Mouse (Mus musculus): ENCODE results near the gene Krt2. TPM values are rescaled to one million over a fixed set of nuclear protein-coding genes. Genes with fewer than 3 reads are reported as not detected.

Krt2 gene
- polyA plus RNA-seq, 1 experiment from 2014 or later = not detected

- Histone ChIP-seq H3K27me3 (ENCODE audit: insufficient read depth, poor library complexity, severe bottlenecking) (no peaks in the 10 kb centered on the region), H3K4me1 (replicated peaks) (no peaks in the 10 kb centered on the region), H3K27ac (no peak overlapping the region), H3K36me3 (no peaks in the 10 kb centered on the region), H3K9me3 (no peaks in the 10 kb centered on the region), H3K4me3 (no peak overlapping the region)
- WGBS = 63% methylated on average over 5 of the region's 5 CpGs
- DNase-seq (ENCODE audit: low spot score) = no peak
Measured at GRCm38 (mm10) chr15:101834784-101835328, 16.9 kb upstream of the Krt2 start.

GRCm38 (mm10) chr15:101833131-101833530 lies 15.2 kb upstream of the Krt2 start:
- H3K9me3 ChIP-seq = no peaks in the 10 kb centered on the region
- DNase-seq (ENCODE audit: low spot score) = no peak
- H3K36me3 ChIP-seq = no peaks in the 10 kb centered on the region
- no peak overlapping the region for H3K27ac ChIP-seq
- no peak overlapping the region for H3K4me3 ChIP-seq
- H3K27me3 ChIP-seq (ENCODE audit: insufficient read depth, poor library complexity, severe bottlenecking) = no peaks in the 10 kb centered on the region
- H3K4me1 ChIP-seq (replicated peaks) = no peaks in the 10 kb centered on the region
- 53% methylated on average over 6 of the region's 6 CpGs for WGBS

GRCm38 (mm10) chr15:101829441-101829840 lies 11.5 kb upstream of the Krt2 start:
- no peaks in the 10 kb centered on the region for H3K9me3 ChIP-seq
- no peak for DNase-seq (ENCODE audit: low spot score)
- WGBS = 72% methylated on average over 5 of the region's 5 CpGs
- no peak overlapping the region for H3K27ac ChIP-seq
- H3K27me3 ChIP-seq (ENCODE audit: insufficient read depth, poor library complexity, severe bottlenecking) = no peaks in the 10 kb centered on the region
- H3K4me3 ChIP-seq = no peak overlapping the region
- no peaks in the 10 kb centered on the region for H3K36me3 ChIP-seq
- no peaks in the 10 kb centered on the region for H3K4me1 ChIP-seq (replicated peaks)

GRCm38 (mm10) chr15:101821786-101822185 lies 3.8 kb upstream of the Krt2 start:
- no peak overlapping the region for H3K27ac ChIP-seq
- H3K36me3 ChIP-seq = no peaks in the 10 kb centered on the region
- no peak overlapping the region for H3K4me3 ChIP-seq
- H3K9me3 ChIP-seq = no peaks in the 10 kb centered on the region
- WGBS = 47% methylated on average over 3 of the region's 3 CpGs
- H3K27me3 ChIP-seq (ENCODE audit: insufficient read depth, poor library complexity, severe bottlenecking) = no peaks in the 10 kb centered on the region
- H3K4me1 ChIP-seq (replicated peaks) = 0 out of 2 replicates have a peak, but pooled peaks cover 2% of the 10 kb centered on the region
- no peak for DNase-seq (ENCODE audit: low spot score)

GRCm38 (mm10) chr15:101803052-101803822 lies 14.7 kb downstream of the Krt2 start:
- Histone ChIP-seq H3K36me3 (no peaks in the 10 kb centered on the region), H3K27ac (no peak overlapping the region), H3K4me1 (replicated peaks) (peaks cover 4% of the 10 kb centered on the region; the same call in 1 of the 2 replicates), H3K9me3 (no peaks in the 10 kb centered on the region), H3K4me3 (no peak overlapping the region), H3K27me3 (ENCODE audit: insufficient read depth, poor library complexity, severe bottlenecking) (no peaks in the 10 kb centered on the region; the same call in 1 of the 2 replicates)
- WGBS = 82% methylated on average over 11 of the region's 11 CpGs
- DNase-seq (ENCODE audit: low spot score) = no peak

GRCm38 (mm10) chr15:101802296-101802835 lies 15.6 kb downstream of the Krt2 start, which contains the start of gene Krt73:
TSS of gene Krt73 (minus strand) at chr15:101802346.
- no peak for DNase-seq (ENCODE audit: low spot score)
- H3K27ac ChIP-seq = no peak within 1 kb of the TSS
- WGBS = 87% methylated on average over 6 of the region's 6 CpGs

GRCm38 (mm10) chr15:101790867-101791266 lies 27.1 kb downstream of the Krt2 start:
- H3K27ac ChIP-seq = no peak overlapping the region
- no peaks in the 10 kb centered on the region for H3K9me3 ChIP-seq
- H3K4me3 ChIP-seq = no peak overlapping the region
- H3K4me1 ChIP-seq (replicated peaks) = no peaks in the 10 kb centered on the region
- DNase-seq (ENCODE audit: low spot score) = no peak
- 31% methylated on average over 3 of the region's 3 CpGs for WGBS
- no peaks in the 10 kb centered on the region for H3K27me3 ChIP-seq (ENCODE audit: insufficient read depth, poor library complexity, severe bottlenecking)
- no peaks in the 10 kb centered on the region for H3K36me3 ChIP-seq

More at GRCm38 (mm10) chr15:101802296-101802835, 15.6 kb downstream of the Krt2 start, which contains the start of gene Krt73:
- Histone ChIP-seq H3K4me3 (no peak within 1 kb of the TSS), H3K36me3 (no peaks in the 10 kb centered on the region), H3K9me3 (no peaks in the 10 kb centered on the region), H3K27me3 (ENCODE audit: insufficient read depth, poor library complexity, severe bottlenecking) (no peaks in the 10 kb centered on the region; the same call in none of the 2 replicates), H3K4me1 (replicated peaks) (peaks cover 4% of the 10 kb centered on the region; the same call in 1 of the 2 replicates)

- H3K4me1 ChIP-seq (replicated peaks) = no peaks in the 10 kb centered on the region
- H3K27ac ChIP-seq = no peak within 1 kb of the TSS
- H3K9me3 ChIP-seq = no peaks in the 10 kb centered on the region
- no peak for DNase-seq (ENCODE audit: low spot score)
- no peaks in the 10 kb centered on the region for H3K36me3 ChIP-seq
- WGBS = 93% methylated on average over 18 of the region's 18 CpGs
- H3K4me3 ChIP-seq = no peak within 1 kb of the TSS
- no peaks in the 10 kb centered on the region for H3K27me3 ChIP-seq (ENCODE audit: insufficient read depth, poor library complexity, severe bottlenecking)
Measured at GRCm38 (mm10) chr15:101786360-101786759, 31.6 kb downstream of the Krt2 start, which contains the start of gene Krt72. TSS of gene Krt72 (minus strand) at chr15:101786460.

GRCm38 (mm10) chr15:101773420-101773819 lies 44.5 kb downstream of the Krt2 start:
- no peaks in the 10 kb centered on the region for H3K9me3 ChIP-seq
- whole genome bisulfite sequencing = 87% methylated on average over 10 of the region's 10 CpGs
- H3K4me3 ChIP-seq = no peak overlapping the region
- no peaks in the 10 kb centered on the region for H3K36me3 ChIP-seq
- DNase-seq (ENCODE audit: low spot score) = no peak
- peaks cover 6% of the 10 kb centered on the region for H3K4me1 ChIP-seq (replicated peaks)
- H3K27ac ChIP-seq = no peak overlapping the region
- H3K27me3 ChIP-seq (ENCODE audit: insufficient read depth, poor library complexity, severe bottlenecking) = no peaks in the 10 kb centered on the region

GRCm38 (mm10) chr15:101772711-101773081 lies 45.3 kb downstream of the Krt2 start:
- 11% methylated on average over 5 of the region's 5 CpGs for WGBS
- Histone ChIP-seq H3K4me1 (replicated peaks) (peaks cover 6% of the 10 kb centered on the region), H3K9me3 (no peaks in the 10 kb centered on the region), H3K36me3 (no peaks in the 10 kb centered on the region), H3K27me3 (ENCODE audit: insufficient read depth, poor library complexity, severe bottlenecking) (no peaks in the 10 kb centered on the region), H3K4me3 (no peak overlapping the region), H3K27ac (peak overlapping the region; percentile 73)
- DNase-seq (ENCODE audit: low spot score) = peak; percentile 90

- peaks cover 6% of the 10 kb centered on the region for H3K4me1 ChIP-seq (replicated peaks)
- no peaks in the 10 kb centered on the region for H3K36me3 ChIP-seq
- H3K4me3 ChIP-seq = no peak overlapping the region
- H3K27ac ChIP-seq = peak overlapping the region; percentile 73
- DNase-seq (ENCODE audit: low spot score) = peak; percentile 35
- WGBS = 76% methylated on average over 5 of the region's 5 CpGs
- H3K9me3 ChIP-seq = no peaks in the 10 kb centered on the region
- no peaks in the 10 kb centered on the region for H3K27me3 ChIP-seq (ENCODE audit: insufficient read depth, poor library complexity, severe bottlenecking)
Measured at GRCm38 (mm10) chr15:101772080-101772710, 45.8 kb downstream of the Krt2 start.

GRCm38 (mm10) chr15:101770226-101770625 lies 47.7 kb downstream of the Krt2 start:
- WGBS = 62% methylated on average over 8 of the region's 8 CpGs
- Histone ChIP-seq H3K36me3 (no peaks in the 10 kb centered on the region), H3K27ac (no peak overlapping the region), H3K4me1 (replicated peaks) (peaks cover 6% of the 10 kb centered on the region), H3K9me3 (no peaks in the 10 kb centered on the region), H3K4me3 (no peak overlapping the region), H3K27me3 (ENCODE audit: insufficient read depth, poor library complexity, severe bottlenecking) (no peaks in the 10 kb centered on the region)
- DNase-seq (ENCODE audit: low spot score) = no peak

All from hindbrain, embryonic 10.5 days (tissue).